Mouse (Mus musculus) CH12.LX (cell line): Measurements from ENCODE around the gene Neu2.

ENCODE experiments used
- CTCF ChIP-seq, 2 experiments: IDR thresholded peaks in 1 of 2; conservative IDR thresholded peaks in 1 of 2; 2 replicates each; pipeline ENCODE4 v1.5.1; 2011 to 2012; ENCODE audit warnings: low read depth in 2 of 2, low read length in 2 of 2, improper control_type of control experiment in 1 of 2, inconsistent platforms in 1 of 2, mild to moderate bottlenecking in 1 of 2, moderate library complexity in 1 of 2
- NELFE ChIP-seq: IDR thresholded peaks from 2 replicates; pipeline ENCODE4 v1.6.1; 2011; ENCODE audit warnings: low read depth, low read length, improper control_type of control experiment

GRCm38 (mm10) chr1:87475076-87475895 lies 34.4 kb upstream of the Neu2 start:
- TF ChIP-seq CTCF (conservative IDR thresholded peaks at IDR 0.05 in 1 of 2, IDR thresholded peaks at IDR 0.05 in 1 of 2; ENCODE audit: low read depth in 2 of 2, low read length in 2 of 2) (no peak), NELFE (no peak)
